Mouse (Mus musculus) cerebellum, adult 8-10 months (tissue): ENCODE measurements around the gene Fkbp4.
"Not testable (repeated sequence)": the region's sequence is repeated elsewhere in the genome, so short reads cannot be mapped to it uniquely, and the experiment has no call there.

Source experiments
- DNase-seq: peaks from one replicate; pipeline ENCODE4 v3.0.0; 2022

The Fkbp4 gene

DNA sequence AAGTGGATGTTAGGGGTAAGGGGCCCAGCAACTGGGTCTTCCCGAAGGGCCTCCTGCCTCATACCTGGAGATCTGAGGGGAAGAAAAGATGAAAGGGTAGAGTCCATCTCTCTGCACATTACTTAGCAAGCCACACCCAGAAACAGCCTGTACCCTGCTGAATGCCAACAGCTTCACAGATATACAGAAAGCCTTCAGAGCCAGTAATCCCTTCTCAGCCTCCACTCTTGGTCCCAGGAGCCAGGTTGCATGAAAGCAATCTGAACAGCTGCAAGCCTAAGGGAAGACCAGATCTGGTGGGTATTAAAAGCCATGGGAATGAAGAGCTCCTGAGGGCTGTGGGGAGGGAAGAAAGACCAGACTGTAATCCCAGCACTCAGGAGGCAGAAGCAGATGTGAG lies 49.3 kb downstream of the Fkbp4 start:
- DNase-seq, result no peak

- no peak for DNase-seq
Measured at GRCm38 (mm10) chr6:128385026-128385425, 53.5 kb downstream of the Fkbp4 start.

- no peak for DNase-seq
Measured at GRCm38 (mm10) chr6:128383752-128384151, 54.7 kb downstream of the Fkbp4 start.

DNA sequence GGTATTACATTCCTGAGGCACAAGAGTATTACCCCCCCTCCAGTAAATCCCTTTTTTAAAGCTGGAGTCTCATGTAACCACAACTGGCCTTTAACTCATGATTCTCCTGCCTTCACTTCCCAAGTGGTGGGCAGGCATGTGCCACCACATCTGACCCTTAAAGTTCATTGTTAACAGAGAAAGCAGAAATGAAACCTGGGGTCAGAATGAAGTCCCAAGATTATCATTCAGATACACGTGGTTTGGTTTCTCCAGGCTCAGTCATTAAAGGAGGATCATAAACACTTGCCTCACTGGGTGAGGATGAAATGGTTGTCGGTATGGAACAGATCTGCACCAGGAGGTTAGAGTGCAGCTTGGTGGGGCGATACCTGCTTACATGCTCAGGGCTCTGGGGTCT lies 57.2 kb downstream of the Fkbp4 start:
- DNase-seq, result no peak

- not testable (repeated sequence) for DNase-seq
Measured at GRCm38 (mm10) chr6:128380594-128381167, 57.8 kb downstream of the Fkbp4 start.
